Mouse (Mus musculus) heart, adult 11 months (tissue): ENCODE measurements around the gene Evi5l.
A peak's percentile ranks its signal among the peaks of the same experiment; 100 is the strongest.

Experiments used
- DNase-seq: peaks from one replicate; pipeline ENCODE4 v3.0.0; 2022

The Evi5l gene

GRCm38 (mm10) chr8:4205246-4206123 lies 39.1 kb downstream of the Evi5l start:
- DNase-seq, result no peak

- DNase-seq, result no peak
These were observed 40.0 kb downstream of the Evi5l start for GRCm38 (mm10) chr8:4206182-4207015.

- DNase-seq, result no peak
These were observed 40.6 kb downstream of the Evi5l start for GRCm38 (mm10) chr8:4207016-4207350.

GRCm38 (mm10) chr8:4211097-4211496 lies 44.7 kb downstream of the Evi5l start:
- DNase-seq, result no peak

GRCm38 (mm10) chr8:4212809-4213209 lies 46.4 kb downstream of the Evi5l start:
- DNase-seq, result no peak

GRCm38 (mm10) chr8:4213210-4214005 lies 47.0 kb downstream of the Evi5l start:
- peak; percentile 96 for DNase-seq

GRCm38 (mm10) chr8:4214006-4214980 lies 47.9 kb downstream of the Evi5l start:
- DNase-seq, result peak; percentile 96

- DNase-seq, result no peak
These were observed 49.9 kb downstream of the Evi5l start for GRCm38 (mm10) chr8:4216296-4216695.

GRCm38 (mm10) chr8:4216791-4217621 lies 50.6 kb downstream of the Evi5l start, which contains the start of gene Prr36:
Gene Prr36 (minus strand): TSS chr8:4217459.
- no peak for DNase-seq

- DNase-seq, result no peak
These were observed 53.2 kb downstream of the Evi5l start for GRCm38 (mm10) chr8:4219617-4220016.

GRCm38 (mm10) chr8:4222059-4222458 lies 55.7 kb downstream of the Evi5l start:
- DNase-seq, result no peak

GRCm38 (mm10) chr8:4226323-4226722 lies 60.0 kb downstream of the Evi5l start:
- peak; percentile 61 for DNase-seq

- peak; percentile 81 for DNase-seq
These were observed 60.5 kb downstream of the Evi5l start, which contains the start of gene Lrrc8e for GRCm38 (mm10) chr8:4226739-4227347. Gene Lrrc8e (plus strand): TSS chr8:4226827.

GRCm38 (mm10) chr8:4227919-4228318 lies 61.6 kb downstream of the Evi5l start:
- peak; percentile 66 for DNase-seq

- peak; percentile 64 for DNase-seq
These were observed 63.4 kb downstream of the Evi5l start for GRCm38 (mm10) chr8:4229784-4230183.

- DNase-seq, result peak; percentile 88
These were observed 64.4 kb downstream of the Evi5l start for GRCm38 (mm10) chr8:4230612-4231351.

- no peak for DNase-seq
These were observed 71.6 kb downstream of the Evi5l start for GRCm38 (mm10) chr8:4237814-4238433.

GRCm38 (mm10) chr8:4238434-4239192 lies 72.2 kb downstream of the Evi5l start, which contains the start of the genes Map2k7 and Gm49320:
Gene Map2k7 (plus strand): TSS chr8:4238740.
Gene Gm49320 (plus strand): TSS chr8:4238865.
- peak; percentile 100 for DNase-seq
